Mouse (Mus musculus) mesoderm, embryonic 11.5 days (tissue): ENCODE data around the gene Rela.
A peak's percentile ranks its signal among the peaks of the same experiment; 100 is the strongest.

Source experiments
- DNase-seq: peaks from one replicate; pipeline ENCODE4 v3.0.0-alpha.2; 2012; ENCODE audit warnings: low read depth, low spot score

Gene Rela

DNA sequence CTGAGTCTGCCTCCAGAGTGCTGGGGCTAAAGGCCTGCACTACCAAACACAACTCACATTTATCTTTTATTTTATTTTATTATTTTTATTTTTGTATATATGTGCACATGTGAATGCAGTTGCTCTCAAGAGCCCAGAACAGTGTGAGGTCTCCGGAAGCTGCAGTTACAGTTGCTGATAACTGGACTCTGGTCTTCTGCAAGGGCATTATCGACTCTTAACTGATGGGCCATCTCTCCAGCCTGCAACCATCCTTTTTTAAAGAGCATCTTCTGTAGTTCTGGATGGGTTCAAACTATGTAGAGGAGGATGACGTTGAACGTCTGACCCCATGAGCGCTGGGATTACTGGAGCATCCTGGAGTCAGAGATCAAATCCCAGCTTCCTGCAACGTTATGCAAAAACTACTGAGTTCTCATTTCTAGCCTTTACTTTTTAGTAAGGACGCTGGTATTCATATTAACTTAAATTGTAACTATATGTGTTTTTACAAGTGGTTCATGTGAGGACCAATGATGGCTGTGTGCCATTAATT lies 1.2 kb upstream of the Rela start:
- DNase-seq = no peak

DNA sequence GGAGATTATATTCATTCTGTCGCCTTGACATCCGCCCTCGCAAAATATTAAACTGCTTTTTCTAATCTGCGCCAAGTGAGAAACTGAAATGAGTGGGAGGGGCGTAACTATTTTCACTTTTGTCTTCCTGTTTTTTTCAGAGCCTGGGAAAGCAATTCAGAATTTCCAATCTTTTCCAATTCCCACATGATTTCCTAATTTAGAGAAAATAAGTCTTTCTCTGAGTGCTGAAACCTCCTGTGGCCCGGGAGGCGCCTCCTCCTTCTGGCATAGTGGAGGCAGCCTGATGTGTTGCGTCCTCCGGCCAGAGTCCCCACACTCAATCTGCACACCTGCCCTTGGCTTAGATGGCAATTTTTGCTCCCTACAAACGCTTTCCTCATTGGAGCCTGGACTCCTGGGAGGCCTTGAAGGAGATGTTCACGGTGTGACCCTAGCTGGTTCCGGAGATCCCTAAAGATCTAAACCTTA lies 677 bp upstream of the Rela start:
- DNase-seq = no peak

DNA sequence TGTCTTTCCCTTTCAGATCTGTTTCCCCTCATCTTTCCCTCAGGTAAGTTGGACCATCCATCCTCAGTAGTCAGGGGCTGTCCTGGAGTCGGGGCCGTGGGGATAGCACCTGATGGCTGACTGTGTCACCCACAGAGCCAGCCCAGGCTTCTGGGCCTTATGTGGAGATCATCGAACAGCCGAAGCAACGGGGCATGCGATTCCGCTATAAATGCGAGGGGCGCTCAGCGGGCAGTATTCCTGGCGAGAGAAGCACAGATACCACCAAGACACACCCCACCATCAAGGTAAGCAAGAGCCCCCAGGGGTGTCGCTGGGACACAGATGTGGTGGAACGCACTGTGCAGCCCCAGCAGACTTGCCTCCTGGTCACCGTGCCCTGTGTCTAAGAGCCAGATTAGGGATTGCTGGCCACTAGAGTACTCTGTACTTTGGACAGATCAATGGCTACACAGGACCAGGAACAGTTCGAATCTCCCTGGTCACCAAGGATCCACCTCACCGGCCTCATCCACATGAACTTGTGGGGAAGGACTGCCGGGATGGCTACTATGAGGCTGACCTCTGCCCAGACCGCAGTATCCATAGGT lies 1.2 kb downstream of the Rela start:
- DNase-seq = no peak

DNA sequence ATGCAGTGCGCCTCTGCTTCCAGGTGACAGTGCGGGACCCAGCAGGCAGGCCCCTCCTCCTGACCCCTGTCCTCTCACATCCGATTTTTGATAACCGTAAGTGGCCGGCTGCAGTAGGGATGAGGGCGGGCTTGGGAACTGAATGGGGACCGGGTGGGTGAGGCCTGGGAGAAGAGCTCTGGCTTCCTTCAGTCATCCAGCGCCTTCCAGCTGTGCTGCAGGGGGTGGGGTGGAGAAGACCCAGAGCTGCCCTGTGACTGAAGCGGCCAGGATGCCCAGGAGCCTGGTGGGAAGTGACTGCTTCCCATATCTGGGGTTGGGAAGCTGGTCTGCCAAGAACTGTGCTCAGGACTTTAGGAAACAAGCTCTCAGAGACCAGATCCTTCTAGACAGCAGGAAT lies 3.1 kb downstream of the Rela start:
- DNase-seq = no peak

DNA sequence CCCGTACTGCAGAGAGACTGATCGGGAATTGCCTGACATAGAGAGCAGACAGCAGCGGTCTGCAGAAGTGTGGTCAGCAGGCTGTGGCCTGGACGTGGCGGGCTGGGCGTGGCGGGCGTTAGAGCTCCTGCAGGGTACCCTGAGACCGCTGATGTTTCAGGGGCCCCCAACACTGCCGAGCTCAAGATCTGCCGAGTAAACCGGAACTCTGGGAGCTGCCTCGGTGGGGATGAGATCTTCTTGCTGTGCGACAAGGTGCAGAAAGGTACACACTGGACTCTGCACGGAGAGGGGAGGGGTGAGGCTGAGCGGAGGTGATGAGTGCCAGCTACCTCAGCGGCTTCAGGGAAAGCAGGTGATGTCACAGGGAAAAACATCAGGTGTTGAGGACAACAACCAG lies 3.7 kb downstream of the Rela start:
- no peak for DNase-seq

DNA sequence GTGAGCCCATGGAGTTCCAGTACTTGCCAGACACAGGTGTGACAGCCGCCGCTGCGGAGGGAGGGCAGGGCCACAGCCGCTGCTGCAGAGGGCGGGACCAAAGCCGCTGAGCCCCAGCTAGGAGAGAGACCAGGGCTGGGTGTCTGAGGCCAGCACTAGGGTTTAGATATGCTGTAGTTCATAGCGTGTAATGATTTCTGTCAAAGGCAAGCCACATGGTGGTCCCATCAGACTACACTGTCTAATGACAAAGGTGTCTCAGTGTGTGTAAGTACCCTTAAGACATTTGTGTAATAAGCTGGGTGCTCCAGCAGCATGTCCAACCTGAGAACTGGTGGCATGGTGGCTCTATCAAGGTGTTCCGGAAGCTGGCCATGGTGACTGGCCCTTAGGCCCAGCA lies 4.4 kb downstream of the Rela start:
- no peak for DNase-seq

DNA sequence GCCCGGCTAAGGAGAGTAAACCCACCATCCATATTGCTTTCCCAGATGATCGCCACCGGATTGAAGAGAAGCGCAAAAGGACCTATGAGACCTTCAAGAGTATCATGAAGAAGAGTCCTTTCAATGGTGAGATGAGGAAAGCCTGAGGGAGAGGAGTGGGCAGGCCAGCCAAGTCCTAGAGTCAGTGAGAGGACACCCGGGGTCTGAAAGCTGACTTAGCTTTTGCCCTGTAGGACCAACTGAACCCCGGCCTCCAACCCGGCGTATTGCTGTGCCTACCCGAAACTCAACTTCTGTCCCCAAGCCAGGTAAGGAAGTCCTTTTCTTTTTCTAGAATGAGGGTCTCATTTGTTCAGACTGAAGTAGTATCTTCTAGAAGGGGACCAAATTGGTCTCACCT lies 8.0 kb downstream of the Rela start:
- DNase-seq = no peak

DNA sequence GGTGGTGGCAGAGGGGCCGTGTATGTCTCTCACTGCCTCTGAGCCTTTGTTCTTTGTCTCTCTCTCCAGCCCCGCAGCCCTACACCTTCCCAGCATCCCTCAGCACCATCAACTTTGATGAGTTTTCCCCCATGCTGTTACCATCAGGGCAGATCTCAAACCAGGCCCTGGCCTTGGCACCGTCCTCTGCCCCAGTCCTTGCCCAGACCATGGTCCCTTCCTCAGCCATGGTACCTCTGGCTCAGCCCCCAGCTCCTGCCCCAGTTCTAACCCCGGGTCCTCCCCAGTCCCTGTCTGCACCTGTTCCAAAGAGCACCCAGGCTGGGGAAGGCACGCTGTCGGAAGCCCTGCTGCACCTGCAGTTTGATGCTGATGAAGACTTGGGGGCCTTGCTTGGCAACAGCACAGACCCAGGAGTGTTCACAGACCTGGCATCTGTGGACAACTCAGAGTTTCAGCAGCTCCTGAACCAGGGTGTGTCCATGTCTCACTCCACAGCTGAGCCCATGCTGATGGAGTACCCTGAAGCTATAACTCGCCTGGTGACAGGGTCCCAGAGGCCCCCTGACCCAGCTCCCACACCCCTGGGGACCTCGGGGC lies 9.5 kb downstream of the Rela start:
- no peak for DNase-seq

DNA sequence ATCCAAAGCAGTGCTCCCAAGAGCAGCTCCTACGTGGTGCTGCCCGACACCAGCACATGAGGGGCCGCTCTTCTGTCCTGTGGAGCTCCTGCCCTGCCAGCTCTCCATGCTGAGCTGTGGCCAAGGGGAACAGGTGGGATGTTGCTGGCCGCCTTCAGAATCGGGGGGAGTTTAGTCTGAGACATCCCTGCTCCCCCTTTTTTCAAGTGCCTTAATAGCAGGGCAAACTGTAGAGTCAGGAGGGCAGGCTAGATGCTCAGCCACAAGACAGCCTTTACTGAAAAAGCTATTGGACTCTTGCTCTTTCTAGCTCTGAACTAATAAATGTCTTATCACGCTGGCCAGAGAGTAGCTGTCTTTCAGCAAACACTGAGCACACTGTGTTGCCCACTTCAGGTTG lies 10.5 kb downstream of the Rela start:
- DNase-seq = no peak

DNA sequence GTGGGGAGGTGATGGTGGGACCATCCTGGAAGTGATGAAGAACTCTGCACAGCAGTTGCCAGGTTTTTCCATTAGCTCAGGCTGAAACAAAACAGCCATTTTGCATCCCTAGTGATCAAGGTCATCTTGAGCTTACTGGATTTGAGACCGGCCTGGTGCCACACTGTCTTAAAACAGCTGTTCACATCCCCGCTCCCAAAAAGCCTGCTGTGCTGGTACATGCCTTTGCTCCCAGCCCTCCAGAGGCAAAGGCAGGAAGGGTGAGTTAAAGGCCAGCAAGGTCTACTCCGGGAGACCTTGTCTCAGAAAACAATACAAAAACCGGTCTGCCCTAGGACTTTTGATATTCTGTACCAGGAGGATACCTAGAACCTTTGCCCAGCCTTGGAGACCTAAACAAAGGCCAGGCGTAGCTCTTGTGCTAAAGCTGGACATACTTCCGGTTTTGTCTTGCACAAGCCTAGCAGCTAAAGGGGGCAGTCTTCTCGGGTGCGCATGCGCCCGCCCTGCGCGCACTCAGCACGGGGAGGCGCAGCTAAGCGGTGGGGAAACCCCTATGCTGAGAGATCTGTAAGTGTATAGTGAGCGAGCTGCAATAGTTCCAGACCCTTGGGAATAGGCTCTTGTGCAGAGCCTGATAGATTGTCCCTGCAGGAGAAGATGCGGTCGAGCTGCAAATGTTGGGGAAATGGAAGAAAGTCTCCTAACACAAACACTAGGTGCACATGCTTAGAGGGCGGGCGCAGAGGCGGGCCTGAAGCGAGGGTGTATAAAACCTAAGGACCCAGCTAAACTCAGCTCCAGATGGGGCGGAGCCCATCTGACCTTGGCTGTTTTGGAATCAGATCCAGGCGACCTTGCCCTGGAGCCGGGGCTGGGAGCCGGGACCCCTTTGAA lies 11.4 kb downstream of the Rela start:
- peak; percentile 85 for DNase-seq

DNA sequence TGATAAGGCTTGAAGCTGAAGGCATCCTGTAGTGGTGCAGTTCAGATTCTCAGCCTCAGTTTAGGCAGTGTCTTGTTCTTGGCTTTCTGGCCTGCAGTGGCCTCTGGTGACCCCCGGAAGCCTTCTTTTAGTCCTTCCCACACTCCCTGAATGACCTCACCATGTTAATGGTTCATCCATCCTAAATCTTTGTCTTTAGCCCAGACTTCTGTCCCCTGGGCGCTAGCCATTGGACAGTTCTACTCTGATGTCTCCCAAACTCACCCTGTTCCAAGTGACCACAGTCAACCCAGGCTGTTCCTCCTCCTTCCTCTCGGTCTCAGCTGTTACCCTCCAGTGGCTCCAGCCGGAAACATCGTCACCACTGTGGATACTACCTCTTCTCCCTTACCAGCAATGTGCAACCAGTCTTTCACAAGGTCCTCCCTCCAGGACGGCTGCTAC lies 12.0 kb downstream of the Rela start:
- DNase-seq = no peak

DNA sequence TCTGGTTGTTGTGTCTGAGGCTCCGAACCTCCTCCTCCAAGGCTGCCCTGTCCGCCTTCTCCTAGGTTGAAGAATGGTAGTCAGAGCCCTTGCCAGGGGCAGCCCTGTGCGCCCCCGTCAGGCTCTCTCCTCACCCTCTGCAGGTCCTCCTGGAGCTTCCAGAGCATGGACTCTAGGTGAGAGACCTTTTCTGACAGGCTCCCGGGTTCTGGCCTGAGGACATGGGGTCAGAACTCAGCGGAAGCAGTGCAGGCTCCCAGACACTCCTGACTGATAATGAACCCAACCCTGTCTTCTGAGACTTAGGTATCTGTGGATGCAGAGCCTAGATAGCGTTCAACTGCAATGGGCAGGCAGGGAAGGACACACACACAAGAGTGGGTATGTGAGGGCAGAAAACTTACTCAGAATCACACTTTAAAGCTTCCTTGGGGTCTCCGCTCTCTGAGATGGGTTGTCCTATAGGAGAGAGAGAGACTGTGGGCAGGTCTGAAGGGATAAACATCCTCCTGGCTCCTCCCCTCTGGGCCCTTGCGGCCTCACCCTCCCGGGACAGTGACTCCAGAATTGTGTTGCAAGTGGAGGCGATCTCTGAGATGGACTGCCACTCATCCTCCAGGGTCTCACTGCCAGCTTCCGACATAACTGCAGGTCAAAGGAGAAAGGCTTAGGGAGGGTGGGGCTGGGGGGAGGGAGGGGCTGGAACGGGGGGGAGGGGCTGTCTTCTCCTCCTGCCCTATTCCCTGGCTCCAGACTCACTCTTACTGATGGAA lies 14.4 kb downstream of the Rela start:
- no peak for DNase-seq

DNA sequence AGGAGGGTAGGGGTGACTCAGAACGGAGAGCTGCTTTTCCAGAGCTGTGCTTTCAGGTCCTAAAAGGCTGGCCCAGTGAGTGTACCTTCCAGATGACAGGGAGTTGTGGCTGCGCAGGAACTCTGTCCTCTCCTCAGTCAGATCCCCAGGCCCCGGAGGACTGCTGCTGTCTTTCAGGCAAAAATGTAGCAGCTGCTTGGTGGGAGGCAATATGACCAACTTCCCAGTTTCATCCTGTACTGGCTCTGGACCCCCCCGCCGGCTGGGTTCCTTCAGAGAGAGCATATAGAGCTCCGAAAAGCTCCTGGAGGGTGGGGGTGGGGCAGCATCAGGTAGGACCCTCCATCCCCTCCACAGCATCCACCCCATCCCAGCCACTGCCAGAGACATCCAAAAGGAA lies 15.3 kb downstream of the Rela start:
- DNase-seq = no peak

DNA sequence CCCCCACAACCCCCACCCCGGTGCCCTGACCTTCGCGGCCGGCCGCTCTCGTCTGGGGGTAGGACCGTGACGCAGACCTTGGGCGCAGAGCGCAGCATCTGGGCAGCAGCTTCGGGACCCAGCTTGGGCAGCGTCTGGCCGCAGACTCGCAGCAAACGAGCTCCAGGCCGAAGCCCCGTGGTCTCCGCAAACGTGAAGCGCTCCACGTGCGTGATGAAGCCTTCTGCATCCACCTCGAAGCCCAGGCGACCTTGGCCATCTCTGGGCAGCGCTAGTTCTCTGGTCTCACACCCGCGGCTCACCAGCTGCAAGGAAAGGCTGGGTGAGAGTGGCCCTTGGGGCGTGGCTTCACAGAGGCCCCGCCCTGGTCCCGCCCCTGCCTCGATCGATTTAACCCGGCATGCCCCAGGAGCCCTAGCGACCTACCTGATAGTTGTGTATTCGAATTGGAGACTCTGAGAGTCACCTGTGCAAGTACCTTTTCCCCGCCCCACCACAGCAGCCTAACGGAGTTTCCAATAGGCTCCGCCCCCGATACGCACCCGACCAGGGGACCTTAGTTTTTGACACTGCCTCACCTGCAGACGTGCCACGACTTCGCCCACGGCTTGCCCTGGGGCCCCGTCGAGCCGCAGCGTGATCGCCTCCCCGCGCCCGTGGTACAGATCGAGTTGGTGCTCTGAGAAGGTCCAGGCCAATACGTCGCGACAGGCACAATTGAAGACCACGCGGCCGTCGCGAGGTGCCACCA lies 16.9 kb downstream of the Rela start:
- DNase-seq = peak; percentile 51

DNA sequence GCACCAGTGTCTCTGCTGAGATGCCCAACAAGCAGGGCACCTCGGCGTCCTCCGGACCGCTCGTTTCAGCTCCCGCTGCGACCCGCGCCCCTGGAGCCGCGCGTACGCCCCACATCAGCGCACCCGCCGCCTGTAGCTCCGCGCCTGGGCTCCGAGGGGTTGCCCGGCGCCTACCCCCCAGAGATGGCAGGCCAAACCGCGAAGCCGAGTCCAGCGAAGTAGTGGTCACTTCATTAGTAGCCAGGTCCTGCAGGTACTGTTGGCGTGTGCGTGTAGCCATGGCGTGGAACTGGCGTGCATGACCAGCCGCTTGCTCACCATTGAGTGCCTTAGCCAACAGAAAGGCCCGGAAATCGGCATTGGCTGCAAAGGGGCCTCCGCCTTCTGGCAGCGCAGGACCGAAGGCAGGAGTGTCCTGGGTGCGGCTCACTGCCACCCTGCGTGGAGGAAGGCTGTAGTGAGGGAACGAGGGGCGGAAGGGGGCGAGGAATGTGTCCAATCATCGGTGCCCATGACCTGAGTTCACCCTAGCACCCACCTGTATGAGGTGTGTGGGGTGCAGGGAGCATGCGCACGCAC lies 17.5 kb downstream of the Rela start:
- DNase-seq = no peak

DNA sequence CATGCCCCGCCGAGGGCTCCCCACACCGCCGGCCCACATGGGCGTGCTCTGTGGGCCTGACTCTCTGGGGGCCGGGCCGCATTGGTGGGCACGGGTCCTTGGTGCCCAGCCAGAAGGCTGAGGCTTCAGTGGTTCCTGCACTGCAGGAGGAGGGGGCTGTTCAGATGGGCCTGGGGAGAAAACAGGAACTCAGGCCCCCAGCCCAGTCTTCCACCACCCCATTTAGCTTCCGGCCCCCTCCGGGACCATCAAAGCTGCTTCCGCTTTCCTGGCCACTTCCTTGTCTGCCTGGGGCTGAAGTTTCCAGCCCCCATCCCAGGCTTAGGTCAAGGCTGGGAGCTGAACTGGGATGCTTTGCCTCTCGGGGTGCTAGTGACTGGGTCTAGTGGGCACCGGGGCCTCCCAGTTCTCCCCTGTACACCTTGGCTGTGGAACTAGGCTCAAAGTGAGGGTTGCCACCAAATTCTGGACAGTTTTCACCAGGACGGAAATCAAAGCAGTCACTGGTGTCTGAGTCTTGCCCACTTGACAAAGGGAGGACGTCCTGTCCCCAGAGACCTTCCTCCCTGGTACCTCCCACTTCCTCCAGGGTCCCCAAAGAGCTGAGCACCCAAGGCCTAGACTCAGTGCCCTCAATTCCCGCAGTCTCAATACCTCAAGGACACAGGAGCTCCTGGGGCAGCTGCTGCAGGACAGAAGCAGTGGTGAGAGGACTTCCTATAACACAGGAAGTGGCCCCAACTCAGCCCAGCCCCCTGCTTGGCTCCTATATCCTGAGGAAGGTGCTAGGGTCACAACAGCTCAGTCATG lies 23.9 kb downstream of the Rela start:
- no peak for DNase-seq

DNA sequence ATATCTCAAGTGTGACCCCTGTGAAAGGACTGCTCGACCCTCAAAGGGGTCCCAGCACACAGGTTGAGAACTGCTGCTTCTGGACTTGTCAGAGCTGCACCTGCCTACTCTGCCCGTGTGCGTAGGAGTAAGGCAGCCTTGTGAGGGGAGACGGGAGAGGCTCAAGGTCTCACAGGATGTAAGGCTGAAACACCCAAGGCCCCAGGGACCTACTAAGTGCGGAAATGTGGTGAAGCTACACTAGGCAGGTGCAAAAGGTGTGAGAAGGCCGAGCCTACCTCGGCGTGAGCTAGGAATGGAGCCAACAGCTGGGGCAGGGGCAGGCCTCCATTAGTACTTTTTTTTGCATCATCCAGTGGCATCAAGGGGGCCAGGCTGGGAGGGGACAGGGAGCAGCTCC lies 25.0 kb downstream of the Rela start:
- DNase-seq = no peak

DNA sequence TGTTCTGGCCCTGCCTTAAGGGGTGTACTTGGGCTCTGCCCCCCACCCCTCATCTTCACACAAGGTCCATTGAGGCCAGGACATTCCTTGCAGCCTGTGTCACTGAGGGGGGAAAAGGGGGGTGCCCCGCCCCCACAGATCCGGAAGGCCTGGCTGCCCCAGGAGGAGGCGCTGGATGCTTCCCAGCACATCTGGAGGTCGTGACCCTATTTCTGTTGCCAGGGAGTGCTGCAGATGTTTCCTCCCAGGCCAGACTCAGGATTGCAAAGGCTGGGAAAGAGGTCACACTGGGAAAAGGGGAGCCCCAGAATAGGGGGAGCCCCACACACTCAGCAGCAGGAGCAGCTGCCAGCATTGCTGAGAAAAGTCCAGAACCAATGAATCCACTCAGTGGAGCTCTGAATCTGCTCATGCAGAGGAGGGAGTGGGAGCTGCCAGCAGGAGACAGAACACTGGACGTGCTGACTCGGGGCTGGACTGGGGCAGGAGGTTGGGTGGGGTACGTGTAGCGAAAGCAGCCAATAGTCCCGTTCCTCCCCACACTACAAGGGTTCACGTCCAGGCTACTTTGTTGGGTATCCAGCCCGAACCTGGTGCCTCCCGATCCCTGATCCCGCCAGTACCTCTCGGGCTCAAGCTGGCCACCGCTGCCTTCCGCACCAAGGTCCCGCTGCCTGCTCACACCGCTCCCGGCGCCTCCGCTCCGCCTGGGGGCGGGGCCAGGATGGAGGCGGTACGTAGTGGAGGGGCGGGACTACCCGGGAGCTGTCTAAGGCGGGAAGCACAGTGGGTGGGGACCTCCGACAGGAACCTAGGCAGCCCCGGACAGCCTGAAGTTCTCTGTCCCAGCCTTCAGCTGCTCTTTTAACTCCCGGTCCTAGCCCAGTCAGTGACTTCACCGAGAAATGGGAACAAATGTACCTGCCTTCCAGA lies 26.0 kb downstream of the Rela start, which contains the start of gene Sipa1:
Gene Sipa1, minus strand, starts transcription at position 727 of the 933 bp plus-strand sequence.
- DNase-seq = peak; percentile 91
